Mouse (Mus musculus) liver, embryonic 12.5 days (tissue): ENCODE data around the gene Retnla. TPM values are rescaled to one million over a fixed set of nuclear protein-coding genes. Genes with fewer than 3 reads are reported as not detected.
"Not testable (repeated sequence)": the region's sequence is repeated elsewhere in the genome, so short reads cannot be mapped to it uniquely, and the experiment has no call there.

Source experiments
- ATAC-seq: fragments of 200-750 bp; cut with Nextera tagmentation; 2 replicates; pipeline ENCODE4 v1.8.0; 2017; ENCODE audit warnings: moderate number of reproducible peaks, mild to moderate bottlenecking, moderate library complexity
- H3K27ac ChIP-seq: fragments of 300-500 bp; sonication (generic); 2 replicates; pipeline ENCODE4 v1.5.1; 2016; ENCODE audit warnings: mild to moderate bottlenecking
- H3K27me3 ChIP-seq: fragments of 300-500 bp; sonication (generic); replicated peaks from 2 replicates; pipeline ENCODE4 v1.6.1; 2016; ENCODE audit warnings: mild to moderate bottlenecking, moderate library complexity
- H3K36me3 ChIP-seq: fragments of 300-500 bp; sonication (generic); 2 replicates; pipeline ENCODE4 v1.6.1; 2016; ENCODE audit warnings: mild to moderate bottlenecking, moderate library complexity
- H3K4me1 ChIP-seq: fragments of 300-500 bp; sonication (generic); 2 replicates; pipeline ENCODE4 v1.6.1; 2016
- H3K4me2 ChIP-seq: fragments of 300-500 bp; sonication (generic); 2 replicates; pipeline ENCODE4 v1.6.1; 2016; ENCODE audit warnings: mild to moderate bottlenecking, moderate library complexity
- H3K4me3 ChIP-seq: fragments of 300-500 bp; sonication (generic); 2 replicates; pipeline ENCODE4 v1.5.1; 2016; ENCODE audit warnings: mild to moderate bottlenecking, moderate library complexity
- H3K9ac ChIP-seq: fragments of 300-500 bp; sonication (generic); 2 replicates; pipeline ENCODE4 v1.6.1; 2016; ENCODE audit warnings: mild to moderate bottlenecking, moderate library complexity
- H3K9me3 ChIP-seq: fragments of 300-500 bp; sonication (generic); replicated peaks from 2 replicates; pipeline ENCODE4 v1.6.1; 2016; ENCODE audit warnings: mild to moderate bottlenecking, moderate library complexity
- WGBS: fragments of 180-500 bp; shearing (Covaris S2); methylation state at CpG from one replicate; pipeline ENCODE4 v1.1.7; 2016; ENCODE audit not compliant: insufficient replicate concordance; 5-methylcytosine and 5-hydroxymethylcytosine counted together
- polyA plus RNA-seq: library from polyadenylated mRNA; unstranded; fragments of >200 nt; fragmentation: Nextera tagmentation; extraction: Ambion mirVana; gene quantifications from 2 replicates; pipeline ENCODE4 v1.2.1, GENCODE M21; 2016

The Retnla gene
- polyA plus RNA-seq, 1 experiment from 2014 or later, result not detected

DNA sequence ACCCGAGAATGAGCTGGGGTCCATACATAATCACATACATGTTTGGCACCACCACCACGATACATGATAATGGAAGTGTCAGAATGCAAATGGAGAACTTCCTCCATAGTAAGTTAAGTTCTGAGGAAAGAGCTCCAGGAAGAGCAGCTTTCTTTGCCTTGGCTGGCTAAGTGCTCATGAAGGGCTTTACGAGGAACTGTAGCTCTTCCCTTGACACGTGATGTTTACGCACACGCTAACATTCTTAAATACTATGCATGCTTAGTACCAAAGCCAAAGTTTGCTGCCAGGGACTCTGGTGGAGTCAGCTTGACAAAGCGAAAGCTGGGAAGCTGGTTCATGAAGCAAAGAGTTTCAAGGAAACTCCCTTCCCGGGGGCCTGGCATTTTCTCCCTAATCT, 10.3 kb upstream of the Retnla start:
- no peak overlapping the region for H3K27ac ChIP-seq
- no peak overlapping the region for H3K4me3 ChIP-seq
- no peak overlapping the region for H3K4me2 ChIP-seq
- no peaks in the 10 kb centered on the region for H3K9me3 ChIP-seq
- H3K36me3 ChIP-seq, result no peaks in the 10 kb centered on the region
- H3K9ac ChIP-seq, result no peak overlapping the region
- ATAC-seq, result no peak
- no peaks in the 10 kb centered on the region for H3K4me1 ChIP-seq
- WGBS, result 68% methylated on average over 8 of the region's 8 CpGs
- H3K27me3 ChIP-seq, result no peaks in the 10 kb centered on the region

DNA sequence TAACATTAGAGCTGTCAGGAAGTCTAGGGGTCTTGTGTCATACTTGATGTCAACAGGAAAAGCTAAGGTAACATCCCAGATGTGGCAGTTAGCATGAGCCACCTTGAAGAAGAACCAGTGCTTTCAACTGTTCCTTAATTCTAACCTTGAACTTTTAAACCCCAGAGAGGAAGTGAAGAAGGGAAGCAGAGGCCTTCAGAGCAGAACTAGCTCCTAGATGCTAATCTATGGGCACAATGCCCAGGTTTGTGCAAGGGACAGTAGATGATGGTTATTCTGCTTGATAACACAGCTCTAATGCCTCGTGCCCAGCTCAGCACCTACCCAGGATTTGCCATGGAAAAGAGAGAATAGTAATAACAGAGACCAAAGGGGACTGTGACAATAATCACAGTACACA, 8.7 kb upstream of the Retnla start:
- not testable (repeated sequence) for H3K9ac ChIP-seq, H3K27me3 ChIP-seq, H3K4me1 ChIP-seq, H3K4me3 ChIP-seq, H3K4me2 ChIP-seq, ATAC-seq, H3K27ac ChIP-seq, H3K9me3 ChIP-seq, H3K36me3 ChIP-seq
- whole genome bisulfite sequencing, result 43% methylated on average over 1 of the region's 1 CpGs

DNA sequence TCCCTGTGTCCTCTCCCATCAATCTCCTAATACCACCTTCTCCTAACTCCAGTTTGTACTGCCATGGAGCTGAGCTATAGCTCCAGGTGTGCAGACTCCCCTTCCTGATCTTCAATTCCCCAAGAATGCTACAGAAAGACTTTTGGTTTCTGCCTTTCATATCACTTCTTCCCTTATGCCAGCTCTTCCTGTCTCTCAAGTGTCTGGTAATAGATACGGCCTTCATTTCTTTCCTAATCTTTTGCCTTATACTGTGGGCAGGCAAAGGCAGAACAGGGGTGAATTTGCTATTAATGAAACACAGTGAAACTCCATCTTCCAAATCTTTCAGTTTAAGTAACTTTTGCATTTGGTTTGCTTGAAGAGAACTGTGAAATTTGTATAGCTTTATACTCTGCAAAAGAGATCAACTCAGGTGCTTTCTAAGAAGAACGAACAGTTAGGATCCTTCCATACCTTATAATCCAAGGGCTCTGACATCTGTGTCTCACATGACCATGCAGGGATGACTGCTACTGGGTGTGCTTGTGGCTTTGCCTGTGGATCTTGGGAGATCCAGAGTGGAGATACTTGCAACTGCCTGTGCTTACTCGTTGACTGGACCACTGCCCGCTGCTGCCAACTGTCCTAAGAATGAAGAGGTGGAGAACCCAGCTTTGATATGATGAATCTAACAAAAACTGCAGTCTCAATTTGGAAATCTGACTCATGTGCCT, 1.5 kb downstream of the Retnla start:
- no peaks in the 10 kb centered on the region for H3K27me3 ChIP-seq
- H3K4me2 ChIP-seq, result no peak overlapping the region
- no peak overlapping the region for H3K9ac ChIP-seq
- no peak for ATAC-seq
- no peaks in the 10 kb centered on the region for H3K36me3 ChIP-seq
- H3K4me3 ChIP-seq, result no peak overlapping the region
- no peaks in the 10 kb centered on the region for H3K9me3 ChIP-seq
- no peak overlapping the region for H3K27ac ChIP-seq
- H3K4me1 ChIP-seq, result no peaks in the 10 kb centered on the region
- 64% methylated on average over 4 of the region's 4 CpGs for WGBS

DNA sequence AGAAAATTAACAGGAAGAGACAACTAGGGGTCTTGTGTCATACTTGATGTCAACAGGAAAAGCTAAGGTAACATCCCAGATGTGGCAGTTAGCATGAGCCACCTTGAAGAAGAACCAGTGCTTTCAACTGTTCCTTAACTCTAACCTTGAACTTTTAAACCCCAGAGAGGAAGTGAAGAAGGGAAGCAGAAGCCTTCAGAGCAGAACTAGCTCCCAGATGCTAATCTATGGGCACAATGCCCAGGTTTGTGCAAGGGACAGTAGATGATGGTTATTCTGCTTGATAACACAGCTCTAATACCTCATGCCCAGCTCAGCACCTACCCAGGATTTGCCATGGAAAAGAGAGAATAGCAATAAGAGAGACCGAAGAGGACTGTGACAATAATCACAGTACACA, 22.7 kb downstream of the Retnla start:
- H3K27me3 ChIP-seq, H3K4me3 ChIP-seq, H3K4me1 ChIP-seq, H3K9ac ChIP-seq, H3K4me2 ChIP-seq, ATAC-seq, H3K9me3 ChIP-seq, H3K27ac ChIP-seq, H3K36me3 ChIP-seq: not testable (repeated sequence)
- 68% methylated on average over 1 of the region's 1 CpGs for WGBS

DNA sequence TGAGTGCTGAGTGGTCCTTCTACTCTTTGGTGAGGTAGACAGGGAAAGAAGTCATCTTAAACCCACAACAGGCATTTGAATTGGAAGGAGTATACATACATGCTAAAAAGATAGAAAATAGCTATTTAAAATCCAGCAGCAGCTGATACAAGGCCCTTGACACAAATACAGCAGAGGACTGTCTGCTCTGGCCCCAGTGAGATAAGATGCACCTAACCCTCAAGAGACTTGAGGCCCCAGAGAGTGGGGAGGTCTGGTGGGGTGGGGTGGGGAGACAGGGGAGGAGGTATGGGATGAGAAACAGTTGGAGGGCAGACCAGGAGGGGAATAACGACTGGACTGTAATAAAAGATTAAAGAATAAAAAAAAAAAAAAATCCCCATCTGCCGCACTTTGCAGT, 25.3 kb downstream of the Retnla start:
- Histone ChIP-seq H3K36me3 (no peaks in the 10 kb centered on the region), H3K4me2 (no peak overlapping the region), H3K9ac (no peak overlapping the region), H3K4me3 (no peak overlapping the region), H3K27me3 (no peaks in the 10 kb centered on the region), H3K4me1 (no peaks in the 10 kb centered on the region), H3K9me3 (no peaks in the 10 kb centered on the region), H3K27ac (no peak overlapping the region)
- WGBS, result 50% methylated on average over 2 of the region's 2 CpGs
- ATAC-seq, result peak; percentile 84

DNA sequence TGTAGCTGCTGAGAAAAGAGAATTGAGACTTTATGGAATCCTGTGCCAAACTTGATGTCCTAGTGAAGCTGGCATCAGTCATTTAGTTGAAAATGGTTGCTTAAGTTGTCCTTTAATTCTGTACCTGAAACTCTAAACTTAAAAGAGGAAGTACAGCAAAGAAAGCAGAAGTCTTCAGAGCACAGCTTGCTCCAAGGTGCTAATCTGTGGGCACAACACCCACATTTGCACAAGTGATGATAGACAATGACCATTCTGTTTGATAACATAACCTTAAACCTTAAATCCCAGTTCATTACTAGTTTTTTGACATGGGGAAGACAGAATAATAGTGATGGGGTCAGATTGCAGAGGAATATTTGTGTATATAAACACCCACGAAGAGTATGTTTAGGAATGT, 26.3 kb downstream of the Retnla start:
- H3K27ac ChIP-seq, result no peak overlapping the region
- no peak overlapping the region for H3K9ac ChIP-seq
- ATAC-seq, result no peak
- 49% methylated on average over 1 of the region's 1 CpGs for WGBS
- no peaks in the 10 kb centered on the region for H3K4me1 ChIP-seq
- no peak overlapping the region for H3K4me3 ChIP-seq
- no peaks in the 10 kb centered on the region for H3K36me3 ChIP-seq
- no peak overlapping the region for H3K4me2 ChIP-seq
- H3K9me3 ChIP-seq, result no peaks in the 10 kb centered on the region
- H3K27me3 ChIP-seq, result no peaks in the 10 kb centered on the region

DNA sequence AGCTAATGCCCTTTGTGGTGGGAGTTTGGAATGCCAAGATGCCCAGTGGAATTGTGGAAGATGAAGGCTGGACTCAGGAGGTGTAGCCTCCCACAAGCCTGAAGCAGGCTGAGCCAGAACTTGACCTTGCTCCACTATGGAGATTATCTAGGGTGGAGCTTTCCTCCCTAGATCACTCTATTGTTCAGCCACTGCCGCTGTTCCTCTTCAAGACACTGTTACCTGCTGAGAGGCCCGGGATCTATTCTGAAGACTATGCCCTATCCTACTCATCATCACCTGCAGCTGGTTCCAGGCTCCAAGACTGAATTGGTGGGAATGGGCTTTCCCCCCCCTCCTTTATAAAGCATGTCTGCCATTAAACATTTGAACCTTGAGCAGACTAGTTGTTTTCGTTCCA, 27.3 kb downstream of the Retnla start:
- Histone ChIP-seq H3K4me3 (no peak overlapping the region), H3K4me2 (no peak overlapping the region), H3K9me3 (no peaks in the 10 kb centered on the region), H3K27me3 (no peaks in the 10 kb centered on the region), H3K4me1 (no peaks in the 10 kb centered on the region), H3K27ac (no peak overlapping the region), H3K36me3 (no peaks in the 10 kb centered on the region), H3K9ac (no peak overlapping the region)
- 53% methylated on average over 3 of the region's 3 CpGs for WGBS
- ATAC-seq, result no peak

DNA sequence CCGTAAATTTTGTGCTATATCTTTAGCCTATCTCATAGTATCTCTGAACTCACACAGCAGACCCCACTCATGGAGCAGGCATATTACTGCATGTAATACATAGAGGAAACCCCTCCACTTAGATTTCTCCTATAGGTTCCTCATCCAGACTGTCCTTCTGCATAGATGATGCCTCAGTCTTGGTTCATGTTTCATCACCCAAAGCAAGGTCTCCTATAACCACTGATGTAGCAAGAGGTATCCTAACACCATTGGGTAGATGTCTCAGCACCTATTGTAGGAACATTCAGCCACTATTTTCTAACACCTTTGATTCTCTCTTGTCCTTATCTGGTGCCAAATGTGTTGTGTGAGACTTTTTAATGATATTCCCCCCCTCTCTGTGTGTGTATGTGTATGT, 29.4 kb downstream of the Retnla start:
- Histone ChIP-seq H3K27ac (no peak overlapping the region), H3K27me3 (no peaks in the 10 kb centered on the region), H3K36me3 (no peaks in the 10 kb centered on the region), H3K9ac (no peak overlapping the region), H3K4me2 (no peak overlapping the region), H3K4me1 (no peaks in the 10 kb centered on the region), H3K4me3 (no peak overlapping the region), H3K9me3 (no peaks in the 10 kb centered on the region)
- 59% methylated on average over 1 of the region's 1 CpGs for WGBS
- no peak for ATAC-seq

DNA sequence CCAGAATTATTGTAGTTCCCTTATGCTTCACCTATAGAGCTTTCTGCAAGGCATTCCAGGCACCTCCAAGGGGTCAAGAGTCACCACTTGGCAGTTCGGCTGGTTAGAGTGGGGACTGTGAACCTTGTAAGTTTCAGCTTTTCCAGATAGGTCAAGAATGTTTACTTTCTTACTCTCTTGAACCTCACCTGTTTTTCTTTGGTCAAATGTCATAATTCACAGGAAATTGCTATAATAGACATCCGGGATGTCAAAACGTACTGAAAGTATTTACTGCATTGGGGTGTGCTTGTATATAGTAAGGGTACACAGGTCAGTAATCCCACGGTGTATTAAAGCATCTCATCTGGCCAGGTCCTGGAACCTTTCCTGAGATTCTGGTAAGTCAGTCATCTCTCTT, 30.0 kb downstream of the Retnla start, which contains the start of gene Retnlg:
Gene Retnlg, plus strand, starts transcription at position 301 of the 400 bp plus-strand sequence.
- no peak within 1 kb of the TSS for H3K4me2 ChIP-seq
- H3K4me3 ChIP-seq, result no peak within 1 kb of the TSS
- no peaks in the 10 kb centered on the region for H3K4me1 ChIP-seq
- no peaks in the 10 kb centered on the region for H3K36me3 ChIP-seq
- H3K9me3 ChIP-seq, result no peaks in the 10 kb centered on the region
- 72% methylated on average over 4 of the region's 4 CpGs for WGBS
- no peak within 1 kb of the TSS for H3K27ac ChIP-seq
- H3K27me3 ChIP-seq, result no peaks in the 10 kb centered on the region
- no peak within 1 kb of the TSS for H3K9ac ChIP-seq
- no peak for ATAC-seq

DNA sequence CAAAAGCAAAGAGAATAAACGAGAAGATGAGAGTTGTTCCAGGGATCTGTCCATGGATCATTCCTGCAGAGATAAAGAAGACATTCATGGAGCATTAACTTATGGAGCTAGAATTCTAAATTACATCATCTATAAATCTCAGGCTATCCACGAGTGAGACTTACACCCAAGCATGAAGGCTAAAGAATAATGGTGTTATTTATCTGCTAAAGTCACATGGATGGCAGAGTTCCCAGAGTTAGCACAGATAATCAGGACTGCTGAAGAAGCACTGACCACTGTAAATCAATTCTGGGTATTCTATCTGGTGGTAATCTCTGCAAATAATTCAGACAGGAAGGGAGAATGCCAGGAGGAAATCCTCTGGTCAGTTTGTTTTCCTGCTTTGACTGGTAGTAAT, 48.4 kb downstream of the Retnla start:
- no peaks in the 10 kb centered on the region for H3K36me3 ChIP-seq
- no peak overlapping the region for H3K4me2 ChIP-seq
- H3K27ac ChIP-seq, result no peak overlapping the region
- no peaks in the 10 kb centered on the region for H3K4me1 ChIP-seq
- WGBS, result 36% methylated on average over 2 of the region's 2 CpGs
- no peaks in the 10 kb centered on the region for H3K9me3 ChIP-seq
- H3K4me3 ChIP-seq, result no peak overlapping the region
- H3K9ac ChIP-seq, result no peak overlapping the region
- H3K27me3 ChIP-seq, result no peaks in the 10 kb centered on the region
- ATAC-seq, result no peak

Other genes with a start within 250 kb of the Retnla start
- gene Trat1, start 70.5 kb upstream of the Retnla start, polyA plus RNA-seq, result not detected in 2 replicates
- not detected in 2 replicates for gene Retnlb, start 25.7 kb upstream of the Retnla start, polyA plus RNA-seq
- gene Retnlg, start 30.1 kb downstream of the Retnla start, polyA plus RNA-seq, result 1.1 and 1.4 TPM in 2 replicates
- gene Dzip3, start 151.6 kb downstream of the Retnla start, polyA plus RNA-seq, result 11.4 and 12.3 TPM in 2 replicates
- 24.1 and 24.7 TPM in 2 replicates for gene Cip2a, start 151.6 kb downstream of the Retnla start, polyA plus RNA-seq
- not detected in 2 replicates for gene Myh15, start 214.9 kb downstream of the Retnla start, polyA plus RNA-seq